Mouse (Mus musculus): Measurements from ENCODE around the gene Dcun1d1. TPM values are rescaled to one million over a fixed set of nuclear protein-coding genes. Genes with fewer than 3 reads are reported as not detected.

Gene Dcun1d1
- polyA plus RNA-seq (2017; shearing (Covaris generic)) = 82.0 TPM

DNA sequence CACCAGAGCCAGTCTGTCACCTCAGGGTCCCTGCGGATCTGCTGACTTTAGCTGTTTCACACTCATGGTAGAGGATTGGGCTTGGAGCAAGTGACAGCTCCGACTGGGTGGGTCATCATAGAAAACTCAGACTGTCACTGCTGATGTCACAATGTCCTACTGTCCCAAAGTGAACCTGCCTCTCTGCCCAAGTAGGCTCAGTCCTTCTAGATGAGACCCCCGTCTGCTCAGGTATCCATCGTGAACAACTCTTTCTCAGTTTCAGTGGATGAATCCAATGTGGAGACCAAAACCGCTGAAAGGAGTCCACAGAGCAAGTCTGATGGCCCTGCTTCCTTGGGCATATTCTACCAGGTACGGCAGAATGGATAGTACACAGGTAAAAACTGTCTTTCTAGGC is at the start of gene Dcun1d1:
Gene Dcun1d1, minus strand, starts transcription at position 101 of the 400 bp plus-strand sequence.

Other genes with a start within 250 kb of the Dcun1d1 start
- gene Atp11b, start 183.3 kb downstream of the Dcun1d1 start, polyA plus RNA-seq (2017; shearing (Covaris generic)) = 120 TPM
- 32.9 TPM for gene Mccc1, start 63.2 kb upstream of the Dcun1d1 start, polyA plus RNA-seq (2017; shearing (Covaris generic))
- gene Ccdc144b, start 116.1 kb upstream of the Dcun1d1 start, polyA plus RNA-seq (2017; shearing (Covaris generic)) = not detected
- 55.1 TPM for gene Acad9, start 128.5 kb upstream of the Dcun1d1 start, polyA plus RNA-seq (2017; shearing (Covaris generic))
- 7.5 TPM for gene D3Ertd254e, start 213.6 kb upstream of the Dcun1d1 start, polyA plus RNA-seq (2017; shearing (Covaris generic))